Mouse (Mus musculus) limb, embryonic 15.5 days (tissue): ENCODE measurements around the gene Zfp687. TPM values are rescaled to one million over a fixed set of nuclear protein-coding genes. Genes with fewer than 3 reads are reported as not detected.

Experiments
- ATAC-seq: fragments of 200-750 bp; cut with Nextera tagmentation; 2 replicates; pipeline ENCODE4 v1.8.0; 2017; ENCODE audit warnings: low read depth, moderate TSS enrichment; ENCODE audit not compliant: insufficient number of reproducible peaks, low FRiP score, low TSS enrichment
- H3K27ac ChIP-seq: fragments of 300-500 bp; sonication (generic); 2 replicates; pipeline ENCODE4 v1.5.1; 2015; ENCODE audit warnings: moderate library complexity, mild to moderate bottlenecking, inconsistent platforms
- H3K27me3 ChIP-seq: fragments of 300-500 bp; sonication (generic); 2 replicates; pipeline ENCODE4 v1.6.1; 2015; ENCODE audit warnings: inconsistent platforms
- H3K36me3 ChIP-seq: fragments of 300-500 bp; sonication (generic); 2 replicates; pipeline ENCODE4 v1.6.1; 2015; ENCODE audit warnings: inconsistent platforms
- H3K4me1 ChIP-seq: fragments of 300-500 bp; sonication (generic); 2 replicates; pipeline ENCODE4 v1.6.1; 2015; ENCODE audit warnings: inconsistent platforms
- H3K4me2 ChIP-seq: fragments of 300-500 bp; sonication (generic); 2 replicates; pipeline ENCODE4 v1.6.1; 2015; ENCODE audit warnings: mild to moderate bottlenecking, inconsistent platforms
- H3K4me3 ChIP-seq: fragments of 300-500 bp; sonication (generic); 2 replicates; pipeline ENCODE4 v1.5.1; 2015; ENCODE audit warnings: mild to moderate bottlenecking, inconsistent platforms
- H3K9ac ChIP-seq: fragments of 300-500 bp; sonication (generic); 2 replicates; pipeline ENCODE4 v1.6.1; 2015; ENCODE audit warnings: inconsistent platforms
- H3K9me3 ChIP-seq: fragments of 300-500 bp; sonication (generic); 2 replicates; pipeline ENCODE4 v1.6.1; 2016; ENCODE audit warnings: inconsistent platforms
- WGBS: fragments of 180-500 bp; shearing (Covaris S2); methylation state at CpG from one replicate; pipeline ENCODE4 v1.1.7; 2015; 5-methylcytosine and 5-hydroxymethylcytosine counted together
- polyA plus RNA-seq: library from polyadenylated mRNA; unstranded; fragments of >200 nt; fragmentation: Nextera tagmentation; extraction: Ambion mirVana; gene quantifications from 2 replicates; pipeline ENCODE4 v1.2.1, GENCODE M21; 2015

The Zfp687 gene
- 16.8 and 20.2 TPM in 2 replicates for polyA plus RNA-seq

GRCm38 (mm10) chr3:95015337-95015872, at the start of gene Zfp687:
Gene Zfp687, minus strand, starts transcription at chr3:95015448.
- H3K27ac ChIP-seq: peak within 1 kb of the TSS; percentile 99
- WGBS: under 1% methylated on average over 36 of the region's 37 CpGs
- peak within 1 kb of the TSS; percentile 77 for H3K9ac ChIP-seq
- peak within 1 kb of the TSS; percentile 81 for H3K4me2 ChIP-seq
- H3K4me1 ChIP-seq: peaks cover 22% of the 10 kb centered on the region
- H3K36me3 ChIP-seq: peaks cover 23% of the 10 kb centered on the region
- H3K4me3 ChIP-seq: peak within 1 kb of the TSS; percentile 91
- peak; percentile 100 for ATAC-seq
- no peaks in the 10 kb centered on the region for H3K27me3 ChIP-seq
- H3K9me3 ChIP-seq: no peaks in the 10 kb centered on the region

- Histone ChIP-seq H3K4me3 (no peak overlapping the region), H3K4me1 (no peaks in the 10 kb centered on the region), H3K27ac (no peak overlapping the region), H3K4me2 (no peak overlapping the region), H3K9me3 (no peaks in the 10 kb centered on the region), H3K27me3 (no peaks in the 10 kb centered on the region), H3K9ac (no peak overlapping the region), H3K36me3 (peaks cover 97% of the 10 kb centered on the region)
- WGBS: 96% methylated on average over 4 of the region's 4 CpGs
- ATAC-seq: no peak
Observed at GRCm38 (mm10) chr3:95063741-95064140, 48.5 kb upstream of the Zfp687 start.

DNA sequence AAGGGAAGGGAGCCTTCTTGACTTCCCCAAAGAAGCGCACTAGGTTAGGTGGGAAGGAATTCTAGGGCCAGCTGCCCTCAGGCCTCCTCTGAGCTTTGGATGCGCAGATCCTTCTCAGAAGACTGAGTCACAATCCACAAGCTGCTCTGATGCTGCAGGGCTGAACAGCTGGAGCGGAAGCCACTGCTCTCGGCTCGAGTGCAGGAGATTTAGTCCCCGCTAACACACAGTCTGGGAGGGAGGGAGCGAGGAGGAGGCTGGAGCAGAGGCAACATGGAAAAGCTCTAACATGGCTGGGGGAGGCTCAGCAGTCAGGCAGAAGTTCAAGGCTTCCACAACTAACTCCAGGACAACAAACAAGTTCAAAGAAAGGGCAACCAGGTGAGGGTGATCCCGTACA, 42.8 kb upstream of the Zfp687 start:
- no peak overlapping the region for H3K4me3 ChIP-seq
- no peak overlapping the region for H3K27ac ChIP-seq
- H3K4me2 ChIP-seq: no peak overlapping the region
- 64% methylated on average over 8 of the region's 8 CpGs for WGBS
- no peak overlapping the region for H3K9ac ChIP-seq
- no peaks in the 10 kb centered on the region for H3K9me3 ChIP-seq
- H3K36me3 ChIP-seq: peaks cover 54% of the 10 kb centered on the region
- peaks cover 8% of the 10 kb centered on the region for H3K4me1 ChIP-seq
- no peak for ATAC-seq
- no peaks in the 10 kb centered on the region for H3K27me3 ChIP-seq

DNA sequence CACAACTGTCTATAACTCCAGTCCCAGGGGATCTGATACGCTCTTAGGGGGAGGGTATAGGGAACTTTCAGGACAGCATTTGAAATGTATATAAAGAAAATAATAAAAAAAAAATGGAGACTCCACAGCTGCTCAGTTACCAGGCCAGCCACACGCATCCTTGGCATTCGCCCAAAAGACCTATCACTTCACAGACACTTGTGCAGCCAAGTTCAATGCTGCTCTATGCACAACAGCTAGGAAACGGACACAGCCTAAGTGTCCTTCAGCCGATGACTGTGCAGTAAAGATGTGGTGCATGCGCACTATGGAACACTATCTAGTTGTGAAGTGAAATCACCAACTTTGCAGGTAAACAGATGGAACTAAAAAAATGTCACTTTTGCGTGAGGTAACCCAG, 41.0 kb upstream of the Zfp687 start:
- Histone ChIP-seq H3K4me2 (no peak overlapping the region), H3K4me1 (peaks cover 8% of the 10 kb centered on the region), H3K27me3 (no peaks in the 10 kb centered on the region), H3K9me3 (no peaks in the 10 kb centered on the region), H3K27ac (no peak overlapping the region), H3K36me3 (peaks cover 37% of the 10 kb centered on the region), H3K4me3 (no peak overlapping the region), H3K9ac (no peak overlapping the region)
- 84% methylated on average over 7 of the region's 7 CpGs for WGBS
- ATAC-seq: no peak

- H3K27me3 ChIP-seq: no peaks in the 10 kb centered on the region
- peak overlapping the region; percentile 57; the same call in 1 of the 2 replicates for H3K27ac ChIP-seq
- no peaks in the 10 kb centered on the region for H3K9me3 ChIP-seq
- no peak overlapping the region for H3K4me3 ChIP-seq
- H3K4me2 ChIP-seq: no peak overlapping the region
- H3K9ac ChIP-seq: no peak overlapping the region
- WGBS: 27% methylated on average over 10 of the region's 10 CpGs
- peaks cover 21% of the 10 kb centered on the region for H3K36me3 ChIP-seq
- H3K4me1 ChIP-seq: peaks cover 8% of the 10 kb centered on the region
- no peak for ATAC-seq
Observed at GRCm38 (mm10) chr3:95054481-95055260, 39.4 kb upstream of the Zfp687 start.

DNA sequence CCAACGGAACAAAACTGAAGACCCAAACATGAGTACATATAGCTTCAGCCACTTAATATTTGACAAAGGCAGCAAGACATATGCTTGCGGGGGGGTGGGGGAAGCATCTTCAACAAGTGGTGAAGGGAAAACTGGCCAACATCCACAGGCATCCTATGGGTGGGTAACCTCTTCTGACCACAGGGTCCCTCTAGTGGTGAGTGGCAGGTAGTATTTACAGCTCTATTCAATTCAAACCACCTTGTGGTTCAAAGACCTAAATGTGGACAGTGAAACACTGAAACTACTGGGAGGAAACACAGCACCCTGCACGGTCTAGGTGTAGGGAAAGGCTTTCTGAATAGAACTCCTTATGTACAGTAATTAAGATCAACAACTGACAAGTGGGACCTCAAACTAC, 38.5 kb upstream of the Zfp687 start:
- no peak for ATAC-seq
- 47% methylated on average over 3 of the region's 3 CpGs for WGBS
- H3K27ac ChIP-seq: no peak overlapping the region
- H3K36me3 ChIP-seq: peaks cover 11% of the 10 kb centered on the region
- H3K4me1 ChIP-seq: peaks cover 8% of the 10 kb centered on the region
- no peaks in the 10 kb centered on the region for H3K9me3 ChIP-seq
- H3K4me2 ChIP-seq: no peak overlapping the region
- no peak overlapping the region for H3K4me3 ChIP-seq
- no peak overlapping the region for H3K9ac ChIP-seq
- no peaks in the 10 kb centered on the region for H3K27me3 ChIP-seq

GRCm38 (mm10) chr3:95052959-95053358, 37.7 kb upstream of the Zfp687 start:
- no peak overlapping the region for H3K9ac ChIP-seq
- no peak overlapping the region for H3K27ac ChIP-seq
- H3K4me2 ChIP-seq: no peak overlapping the region
- H3K36me3 ChIP-seq: peaks cover 5% of the 10 kb centered on the region
- ATAC-seq: no peak
- no peak overlapping the region for H3K4me3 ChIP-seq
- peaks cover 8% of the 10 kb centered on the region for H3K4me1 ChIP-seq
- no peaks in the 10 kb centered on the region for H3K9me3 ChIP-seq
- H3K27me3 ChIP-seq: no peaks in the 10 kb centered on the region
- WGBS: 48% methylated on average over 1 of the region's 1 CpGs

GRCm38 (mm10) chr3:95047914-95048313, 32.7 kb upstream of the Zfp687 start:
- 0 out of 2 replicates have a peak, but pooled peaks cover under 1% of the 10 kb centered on the region for H3K4me1 ChIP-seq
- no peaks in the 10 kb centered on the region for H3K9me3 ChIP-seq
- ATAC-seq: no peak
- no peaks in the 10 kb centered on the region for H3K36me3 ChIP-seq
- no peak overlapping the region for H3K9ac ChIP-seq
- no peak overlapping the region for H3K4me3 ChIP-seq
- no peak overlapping the region for H3K4me2 ChIP-seq
- H3K27ac ChIP-seq: no peak overlapping the region
- WGBS: 50% methylated on average over 3 of the region's 3 CpGs
- H3K27me3 ChIP-seq: no peaks in the 10 kb centered on the region

DNA sequence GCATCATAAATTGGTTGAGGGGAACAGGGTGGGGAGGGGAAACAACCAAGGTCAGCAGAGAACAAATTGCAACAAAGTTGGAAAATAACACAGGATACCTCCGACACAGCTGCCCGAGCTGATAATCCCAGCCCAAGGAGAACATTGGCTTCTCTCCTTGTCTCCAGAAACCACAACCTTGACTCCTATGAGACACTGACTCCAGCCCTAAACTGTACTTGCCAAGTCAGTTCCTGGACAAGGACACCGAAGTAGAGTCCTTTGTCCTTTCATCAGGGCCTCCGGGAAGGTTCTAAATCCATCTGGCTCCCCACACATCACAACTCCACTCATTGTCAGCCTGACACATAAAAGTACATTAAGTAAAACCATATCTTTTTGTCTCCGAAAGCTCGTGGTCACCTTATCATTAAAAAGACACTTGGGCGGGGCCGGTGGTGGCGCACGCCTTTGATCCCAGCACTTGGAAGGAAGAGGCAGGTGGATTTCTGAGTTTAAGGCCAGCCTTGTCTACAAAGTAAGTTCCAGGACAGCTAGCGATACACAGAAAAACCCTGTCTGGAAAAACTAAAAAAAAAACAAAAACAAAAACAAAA, 31.3 kb upstream of the Zfp687 start:
- no peaks in the 10 kb centered on the region for H3K36me3 ChIP-seq
- no peak overlapping the region for H3K9ac ChIP-seq
- H3K9me3 ChIP-seq: no peaks in the 10 kb centered on the region
- H3K4me2 ChIP-seq: no peak overlapping the region
- peaks cover 4% of the 10 kb centered on the region for H3K4me1 ChIP-seq
- H3K4me3 ChIP-seq: no peak overlapping the region
- 82% methylated on average over 11 of the region's 11 CpGs for WGBS
- no peaks in the 10 kb centered on the region for H3K27me3 ChIP-seq
- ATAC-seq: no peak
- no peak overlapping the region for H3K27ac ChIP-seq

DNA sequence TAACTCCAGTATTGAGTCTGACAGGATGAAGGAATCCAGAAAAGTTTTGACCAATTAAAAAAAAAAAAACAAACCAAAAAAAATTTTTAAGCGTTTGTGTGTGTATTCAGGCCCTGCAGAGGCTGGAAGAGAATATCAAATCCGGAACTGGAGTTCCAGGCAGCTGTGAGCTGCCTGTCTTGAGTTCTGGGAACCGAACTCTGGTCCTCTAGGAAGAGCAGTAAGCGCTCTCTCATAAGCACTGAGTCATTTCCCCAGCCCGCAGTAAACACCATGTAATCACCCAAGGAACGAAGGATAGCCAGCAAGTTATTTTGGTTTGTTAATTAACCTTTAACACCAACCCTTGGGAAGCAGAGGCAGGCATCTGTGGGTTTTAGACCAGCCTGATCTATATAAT, 28.0 kb upstream of the Zfp687 start:
- Histone ChIP-seq H3K9me3 (no peaks in the 10 kb centered on the region), H3K4me3 (no peak overlapping the region), H3K4me2 (no peak overlapping the region), H3K36me3 (peaks cover 12% of the 10 kb centered on the region), H3K27me3 (no peaks in the 10 kb centered on the region), H3K27ac (no peak overlapping the region), H3K9ac (no peak overlapping the region), H3K4me1 (peaks cover 14% of the 10 kb centered on the region)
- ATAC-seq: no peak
- 61% methylated on average over 6 of the region's 6 CpGs for WGBS

DNA sequence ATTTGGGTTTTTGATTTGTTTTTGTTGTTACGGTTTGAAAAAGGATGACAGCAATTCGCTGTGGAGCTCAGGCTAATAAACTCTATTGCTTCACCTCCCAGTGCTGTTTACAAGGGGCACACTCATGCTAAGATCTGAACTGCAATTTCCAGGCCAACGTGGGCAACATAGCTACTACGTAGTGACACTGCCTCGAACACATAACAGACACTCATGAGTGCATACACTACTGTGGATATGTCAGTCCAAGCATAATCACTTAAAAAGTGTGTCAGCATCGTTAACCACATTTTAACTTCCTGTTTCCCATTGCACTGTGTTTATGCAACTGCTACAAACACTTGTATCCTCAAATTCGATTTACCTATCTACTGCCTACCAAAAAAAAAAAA, 27.6 kb upstream of the Zfp687 start:
- H3K27ac ChIP-seq: peak overlapping the region; percentile 72

GRCm38 (mm10) chr3:95042166-95042837, 27.1 kb upstream of the Zfp687 start, which contains the start of gene Psmd4:
Gene Psmd4, minus strand, starts transcription at chr3:95042614.
- under 1% methylated on average over 36 of the region's 36 CpGs for WGBS
- H3K36me3 ChIP-seq: peaks cover 12% of the 10 kb centered on the region
- ATAC-seq: peak; percentile 99
- H3K9me3 ChIP-seq: no peaks in the 10 kb centered on the region
- H3K27ac ChIP-seq: peak within 1 kb of the TSS; percentile 72
- peak within 1 kb of the TSS; percentile 91 for H3K9ac ChIP-seq
- H3K27me3 ChIP-seq: no peaks in the 10 kb centered on the region
- peaks cover 14% of the 10 kb centered on the region for H3K4me1 ChIP-seq
- peak within 1 kb of the TSS; percentile 89 for H3K4me3 ChIP-seq
- H3K4me2 ChIP-seq: peak within 1 kb of the TSS; percentile 45

More for the DNA sequence above, 27.6 kb upstream of the Zfp687 start:
- Histone ChIP-seq H3K27me3 (no peaks in the 10 kb centered on the region), H3K4me1 (peaks cover 14% of the 10 kb centered on the region), H3K9me3 (no peaks in the 10 kb centered on the region), H3K4me2 (peak overlapping the region; percentile 45), H3K36me3 (peaks cover 12% of the 10 kb centered on the region), H3K4me3 (peak overlapping the region; percentile 89), H3K9ac (no peak overlapping the region)
- no peak for ATAC-seq
- 24% methylated on average over 7 of the region's 7 CpGs for WGBS
